Mouse (Mus musculus) MEL (cell line): Measurements from ENCODE around the gene C2cd4d. TPM values are rescaled to one million over a fixed set of nuclear protein-coding genes. Genes with fewer than 3 reads are reported as not detected.

Experiments used
- polyA plus RNA-seq, 2 experiments: library from polyadenylated mRNA; stranded (reverse) in 1 of 2; unstranded in 1 of 2; fragments of >175 nt in 1 of 2; fragments of >200 nt in 1 of 2; gene quantifications; 2 replicates each; pipeline versions ENCODE4 v1.2.1 to v1.2.4; 2012; ENCODE audit warnings: low replicate concordance in 2 of 2, low read depth in 1 of 2; ENCODE audit not compliant: insufficient read length in 2 of 2, insufficient read depth in 1 of 2, missing spikeins in 1 of 2
- total RNA-seq: library from RNA; depleted of rRNA; stranded (reverse); fragments of 300-350 nt; gene quantifications from 2 replicates; pipeline ENCODE4 v1.2.3, GENCODE M21; 2012; rRNA removed

The C2cd4d gene
- total and polyA plus RNA-seq, 3 experiments, result not detected

Other genes starting within 250 kb of the C2cd4d start
- gene Gm10696, start 184.2 kb upstream of the C2cd4d start, total RNA-seq, result not detected in 2 replicates
- gene Gm10696, start 184.2 kb upstream of the C2cd4d start, polyA plus RNA-seq, result not detected
- gene Gm5286, start 165.7 kb upstream of the C2cd4d start, total RNA-seq, result not detected in 2 replicates
- not detected for gene Gm5286, start 165.7 kb upstream of the C2cd4d start, polyA plus RNA-seq
- gene Gm4778, start 98.4 kb upstream of the C2cd4d start, total RNA-seq, result not detected in 2 replicates
- gene Gm4778, start 98.4 kb upstream of the C2cd4d start, polyA plus RNA-seq, result not detected
- gene Them4, start 52.3 kb upstream of the C2cd4d start, total RNA-seq, result 0.81 and 0.95 TPM in 2 replicates
- gene Them4, start 52.3 kb upstream of the C2cd4d start, polyA plus RNA-seq, result 1 to 10 TPM in 1 of 2 experiments, not detected in 1; 1.4 TPM
- gene Them5, start 20.3 kb upstream of the C2cd4d start, total RNA-seq, result not detected in 2 replicates
- gene Them5, start 20.3 kb upstream of the C2cd4d start, polyA plus RNA-seq, result not detected
- gene Rorc, start 10.4 kb downstream of the C2cd4d start, total RNA-seq, result not detected in 2 replicates
- not detected for gene Rorc, start 10.4 kb downstream of the C2cd4d start, polyA plus RNA-seq
- gene Lingo4, start 36.1 kb downstream of the C2cd4d start, total RNA-seq, result not detected in 2 replicates
- not detected for gene Lingo4, start 36.1 kb downstream of the C2cd4d start, polyA plus RNA-seq
- gene Tdrkh, start 50.8 kb downstream of the C2cd4d start, total RNA-seq, result not detected in 2 replicates
- not detected for gene Tdrkh, start 50.8 kb downstream of the C2cd4d start, polyA plus RNA-seq
- 208 and 215 TPM in 2 replicates for gene Mrpl9, start 80.9 kb downstream of the C2cd4d start, total RNA-seq
- 100 to 1,000 TPM in 1 of 2 experiments, not detected in 1; 191 TPM for gene Mrpl9, start 80.9 kb downstream of the C2cd4d start, polyA plus RNA-seq
- gene Oaz3, start 81.5 kb downstream of the C2cd4d start, total RNA-seq, result 0.59 and 0.89 TPM in 2 replicates
- under 1 TPM in 1 of 2 experiments, not detected in 1; 0.91 TPM for gene Oaz3, start 81.5 kb downstream of the C2cd4d start, polyA plus RNA-seq
- 0.07 and 0.23 TPM in 2 replicates for gene Celf3, start 115.9 kb downstream of the C2cd4d start, total RNA-seq
- under 1 TPM in 1 of 2 experiments, not detected in 1; 0.31 TPM for gene Celf3, start 115.9 kb downstream of the C2cd4d start, polyA plus RNA-seq
- not detected in 2 replicates for gene Riiad1, start 117.9 kb downstream of the C2cd4d start, total RNA-seq
- gene Riiad1, start 117.9 kb downstream of the C2cd4d start, polyA plus RNA-seq, result under 1 TPM in 1 of 2 experiments, not detected in 1; 0.64 TPM
- 36.9 and 38.5 TPM in 2 replicates for gene Snx27, start 220.3 kb downstream of the C2cd4d start, total RNA-seq
- gene Snx27, start 220.3 kb downstream of the C2cd4d start, polyA plus RNA-seq, result 100 to 1,000 TPM in 1 of 2 experiments, 10 to 100 TPM in 1; 45.4 to 123 TPM